ENCODE assay signal across 19 mouse cellular contexts in genomic region chr5:13433303-13433702, GRCm38 (mm10).
DNase-seq lines count a peak whose midpoint lies in the region; ATAC-seq and TF ChIP-seq lines count a peak whose summit lies in the region.
"Had no signal": no experiment of that assay in that cellular context is flagged by ENCODE, and none has a peak within 500 bp of the region (broad histone marks: within the 10 kb centered on the region; RNA-seq: fewer than 3 reads in every experiment).

No protein-coding gene starts in this region.

- TF ChIP-seq CTCF in gastrocnemius, adult 2 months (IDR thresholded peaks at IDR 0.05): no peak
- no peak for TF ChIP-seq CTCF in kidney, postnatal 0 days (IDR thresholded peaks at IDR 0.05; ENCODE audit: low read depth)

- H3K4me1 ChIP-seq in kidney, postnatal 0 days (replicated peaks; ENCODE audit: insufficient read depth, low read length): no peaks in the 10 kb centered on the region
- H3K4me1 ChIP-seq in embryonic facial prominence, embryonic 15.5 days: no peaks in the 10 kb centered on the region
- H3K4me1 ChIP-seq: embryonic facial prominence, embryonic 12.5 days; hindbrain, embryonic 15.5 days; intestine, embryonic 15.5 days; limb, embryonic 13.5 days had no signal

- H3K4me3 ChIP-seq in gastrocnemius, adult 2 months: no peak overlapping the region
- no peak overlapping the region for H3K4me3 ChIP-seq in kidney, postnatal 0 days (replicated peaks; ENCODE audit: low read depth, low read length)
- H3K4me3 ChIP-seq in embryonic facial prominence, embryonic 15.5 days (replicated peaks): no peak overlapping the region
- H3K4me3 ChIP-seq: embryonic facial prominence, embryonic 12.5 days; hindbrain, embryonic 15.5 days; intestine, embryonic 15.5 days; limb, embryonic 13.5 days had no signal

- H3K4me2 ChIP-seq in kidney, postnatal 0 days (ENCODE audit: low read length): no peak overlapping the region
- no peak overlapping the region for H3K4me2 ChIP-seq in embryonic facial prominence, embryonic 15.5 days (replicated peaks)
- H3K4me2 ChIP-seq: embryonic facial prominence, embryonic 12.5 days; hindbrain, embryonic 15.5 days; intestine, embryonic 15.5 days; limb, embryonic 13.5 days had no signal

- WGBS in kidney, postnatal 0 days: 51% methylated on average over 2 of the region's 2 CpGs
- 54% methylated on average over 2 of the region's 2 CpGs for WGBS in embryonic facial prominence, embryonic 15.5 days

- H3K9me3 ChIP-seq in kidney, postnatal 0 days (replicated peaks; ENCODE audit: low read length): no peaks in the 10 kb centered on the region
- no peaks in the 10 kb centered on the region for H3K9me3 ChIP-seq in embryonic facial prominence, embryonic 15.5 days (replicated peaks)
- H3K9me3 ChIP-seq: embryonic facial prominence, embryonic 12.5 days; hindbrain, embryonic 15.5 days; intestine, embryonic 15.5 days; limb, embryonic 13.5 days had no signal

- no peak for ATAC-seq in kidney, postnatal 0 days (replicated peaks; ENCODE audit: low FRiP score, low read depth)
- 0 out of 2 replicates have a peak, but pooled peaks have one; percentile 39 for ATAC-seq in embryonic facial prominence, embryonic 15.5 days (ENCODE audit: insufficient number of reproducible peaks, low FRiP score, low TSS enrichment, low read depth)
- ATAC-seq: intestine, embryonic 15.5 days had no signal

- H3K36me3 ChIP-seq in kidney, postnatal 0 days (ENCODE audit: insufficient read depth, low read length): no peaks in the 10 kb centered on the region
- no peaks in the 10 kb centered on the region for H3K36me3 ChIP-seq in embryonic facial prominence, embryonic 15.5 days
- H3K36me3 ChIP-seq: embryonic facial prominence, embryonic 12.5 days; hindbrain, embryonic 15.5 days; intestine, embryonic 15.5 days; limb, embryonic 13.5 days had no signal

- H3K9ac ChIP-seq in kidney, postnatal 0 days (ENCODE audit: low read depth, low read length): no peak overlapping the region
- H3K9ac ChIP-seq in embryonic facial prominence, embryonic 15.5 days: no peak overlapping the region
- H3K9ac ChIP-seq: embryonic facial prominence, embryonic 12.5 days; hindbrain, embryonic 15.5 days; intestine, embryonic 15.5 days; limb, embryonic 13.5 days; liver, embryonic 14.5 days had no signal

- intact Hi-C loops in gastrocnemius, adult 2 months (cut with DNase I): no loop called here

- no peaks in the 10 kb centered on the region for H3K27me3 ChIP-seq in kidney, postnatal 0 days (ENCODE audit: insufficient read depth, low read length)
- H3K27me3 ChIP-seq in embryonic facial prominence, embryonic 15.5 days: no peaks in the 10 kb centered on the region
- H3K27me3 ChIP-seq: CH12.LX; embryonic facial prominence, embryonic 12.5 days; hindbrain, embryonic 15.5 days; intestine, embryonic 15.5 days; limb, embryonic 13.5 days had no signal

- H3K27ac ChIP-seq in gastrocnemius, adult 2 months: peak overlapping the region; percentile 53; the same call in 1 of the 2 replicates
- H3K27ac ChIP-seq in kidney, postnatal 0 days: no peak overlapping the region
- H3K27ac ChIP-seq in embryonic facial prominence, embryonic 15.5 days (replicated peaks): no peak overlapping the region
- H3K27ac ChIP-seq: embryonic facial prominence, embryonic 12.5 days; hindbrain, embryonic 15.5 days; intestine, embryonic 15.5 days; limb, embryonic 13.5 days; liver, embryonic 14.5 days had no signal

- no peak for DNase-seq in gastrocnemius, adult 2 months
- DNase-seq in gastrocnemius, adult 8-10 months (ENCODE audit: low spot score in 2 of 2): no peak
- DNase-seq in kidney, postnatal 0 days (ENCODE audit: low spot score): peak; percentile 45
- no peak for DNase-seq in kidney, adult 11 months
- peak; percentile 76 for DNase-seq in 3T3-L1 (ENCODE audit: low read depth, low spot score)
- DNase-seq in T-cell, adult 2 months (ENCODE audit: low spot score): no peak
- DNase-seq: adrenal gland, adult 8-10 months; cerebellum, adult 9-10 months; heart, postnatal 36 days; lung, postnatal 10 days; right cerebral cortex, adult 18-20 months; thymus, postnatal 36 days had no signal

Comparison
In these comparisons a context has a peak if more than half of its experiments do, and no peak if none do; other contexts are left out.
1. DNase-seq: peak in kidney, postnatal 0 days (single experiment) and 3T3-L1 (single experiment); none in gastrocnemius, adult 2 months (single experiment), gastrocnemius, adult 8-10 months (0 of 2), kidney, adult 11 months (single experiment) and T-cell, adult 2 months (single experiment).